Mouse (Mus musculus): ENCODE measurements around the gene Tlx1. TPM values are rescaled to one million over a fixed set of nuclear protein-coding genes. Genes with fewer than 3 reads are reported as not detected.

Tlx1 gene
- total RNA-seq (2021) (not detected), polyA plus RNA-seq (2012; rRNA removed) (not detected in 2 replicates)
- long read RNA-seq = 0 reads

DNA sequence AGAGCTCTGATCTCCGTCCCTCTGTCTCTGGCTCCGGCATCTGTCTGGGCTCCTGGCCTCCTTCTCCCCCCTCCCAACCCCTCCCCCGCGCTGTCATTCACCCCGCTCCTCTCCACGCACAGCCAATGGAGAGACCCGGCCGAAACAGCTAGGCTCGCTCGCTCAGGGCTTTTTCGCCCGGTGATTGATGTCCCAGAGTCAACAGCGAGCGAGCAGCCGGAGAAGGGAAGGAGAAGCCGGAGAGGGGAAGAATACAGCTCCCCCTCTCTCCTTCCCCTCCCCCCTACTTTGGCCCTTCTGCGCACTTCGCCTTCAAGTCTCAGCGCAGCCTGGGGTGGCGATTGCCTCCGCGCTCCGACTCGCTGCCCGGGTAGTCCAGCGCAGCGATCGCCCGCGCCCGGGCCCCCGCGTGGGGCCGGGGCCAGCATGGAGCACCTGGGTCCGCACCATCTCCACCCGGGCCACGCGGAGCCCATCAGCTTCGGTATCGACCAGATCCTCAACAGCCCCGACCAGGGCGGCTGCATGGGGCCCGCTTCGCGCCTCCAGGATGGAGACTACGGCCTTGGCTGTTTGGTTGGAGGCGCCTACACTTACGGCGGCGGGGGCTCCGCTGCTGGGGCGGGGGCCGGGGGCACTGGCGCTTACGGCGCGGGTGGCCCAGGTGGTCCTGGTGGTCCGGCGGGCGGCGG, at the start of gene Tlx1:
Tlx1 (plus strand) TSS at position 191 of the 692 bp plus-strand sequence.
- no peak for DNase-seq

DNA sequence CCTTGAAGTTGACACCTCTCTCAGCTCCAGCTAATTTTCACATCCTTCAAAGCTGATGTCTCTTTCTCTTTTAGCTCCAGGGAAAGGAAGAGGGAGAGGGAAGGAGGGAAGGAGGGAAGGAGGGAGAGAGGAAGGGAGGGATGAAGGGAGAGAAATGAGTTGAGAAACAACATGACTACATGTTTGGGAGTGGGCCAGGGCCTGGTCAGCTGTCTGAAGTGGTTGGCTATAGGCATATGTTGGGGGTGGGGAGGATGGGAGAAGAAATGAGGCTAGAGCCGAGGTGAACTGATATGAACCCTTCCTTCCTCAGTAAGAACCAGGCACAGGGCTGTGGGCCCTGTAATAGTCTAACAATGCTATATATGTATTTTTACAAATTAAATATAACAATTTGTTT, 44.9 kb upstream of the Tlx1 start:
- no peak for DNase-seq

DNA sequence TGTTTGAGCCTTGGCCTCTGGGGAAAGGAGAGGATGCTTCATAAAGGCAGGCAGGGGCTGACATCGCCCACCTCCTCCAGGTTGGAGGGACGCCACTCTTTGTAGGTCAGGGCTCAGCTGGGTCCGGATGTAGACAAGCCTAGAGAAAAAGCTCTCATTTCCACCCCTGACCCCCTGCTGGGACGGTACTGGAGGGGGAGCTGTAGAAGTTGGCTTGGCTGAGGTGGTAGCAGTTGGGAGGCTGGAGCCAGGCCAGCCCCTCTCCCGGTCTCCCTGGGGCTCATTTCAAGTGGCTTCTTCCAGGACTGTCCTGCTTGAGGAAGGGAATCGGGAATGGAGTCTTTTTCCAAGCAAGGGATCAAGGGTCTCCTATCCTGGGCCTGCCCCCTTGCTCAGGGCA, 43.8 kb upstream of the Tlx1 start:
- no peak for DNase-seq

DNA sequence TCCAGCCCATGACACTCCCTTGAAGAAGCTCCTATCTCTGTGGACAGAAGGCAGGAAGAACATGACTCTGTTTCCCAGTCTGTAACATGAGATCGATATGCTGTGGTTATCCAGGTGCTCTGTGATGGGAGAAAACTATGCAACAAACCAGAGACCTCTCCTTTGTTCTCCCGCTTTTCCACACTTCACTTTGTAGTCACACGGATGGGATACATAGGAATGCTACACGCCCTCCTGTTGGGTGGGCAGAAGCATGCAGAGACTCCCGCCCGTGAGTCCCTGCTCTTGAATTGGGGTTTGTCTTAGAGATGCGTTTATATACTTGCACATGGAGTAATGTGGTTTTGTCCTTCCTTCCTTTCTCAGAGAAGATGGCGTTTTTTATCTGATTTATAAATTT, 39.8 kb upstream of the Tlx1 start:
- DNase-seq = no peak

DNA sequence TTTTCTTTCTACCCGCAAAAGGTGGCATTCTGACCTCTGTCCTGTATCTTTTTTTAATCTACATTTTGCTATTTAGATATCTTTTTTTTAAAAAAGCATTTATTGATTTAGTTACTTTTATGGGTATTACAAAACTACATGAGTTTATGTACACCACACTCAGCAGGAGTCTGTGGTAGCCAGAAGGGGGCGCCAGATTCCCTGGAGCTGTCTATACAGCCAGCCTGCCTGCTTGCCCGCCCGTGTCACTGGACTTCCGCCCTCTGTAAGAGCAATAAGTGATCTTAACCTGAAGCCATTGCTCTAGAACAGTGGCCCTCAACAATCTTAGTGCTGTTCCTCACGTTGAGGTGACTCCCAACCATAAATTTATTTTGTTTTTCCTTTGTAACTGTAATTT, 38.0 kb upstream of the Tlx1 start:
- DNase-seq = no peak

DNA sequence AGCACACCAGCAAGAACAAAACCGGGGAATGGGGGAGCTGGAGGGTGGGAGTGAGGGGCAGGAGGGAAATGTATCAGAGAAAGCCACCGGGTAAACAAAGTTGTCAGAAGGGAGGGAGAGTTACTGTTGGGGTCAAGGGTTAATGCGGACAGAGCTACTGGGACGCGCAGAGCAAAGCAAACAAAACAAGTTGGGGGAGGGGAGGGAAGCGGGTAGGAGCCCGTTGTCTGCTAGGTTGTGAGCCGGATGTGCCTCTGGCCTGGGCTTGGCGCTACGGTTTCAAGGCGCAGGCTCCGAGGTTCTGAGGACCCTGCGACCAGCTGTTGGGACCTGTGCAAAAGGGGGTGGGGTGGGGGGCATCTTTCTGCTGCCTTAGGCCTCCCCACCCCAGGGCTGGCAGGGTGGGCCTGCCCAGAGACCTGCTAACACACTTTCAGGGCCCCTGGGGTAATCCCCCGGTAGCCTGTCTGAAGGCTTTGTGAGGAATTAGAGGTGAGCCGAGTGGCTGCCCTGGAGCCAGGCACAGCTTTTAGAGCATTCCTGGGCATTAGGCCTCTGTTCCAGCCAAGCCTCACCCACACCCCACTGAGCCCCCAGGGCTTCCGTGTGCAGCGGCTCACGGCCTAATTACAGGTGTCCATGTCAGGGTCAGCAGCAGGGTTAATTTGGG, 36.6 kb upstream of the Tlx1 start:
- DNase-seq = no peak

DNA sequence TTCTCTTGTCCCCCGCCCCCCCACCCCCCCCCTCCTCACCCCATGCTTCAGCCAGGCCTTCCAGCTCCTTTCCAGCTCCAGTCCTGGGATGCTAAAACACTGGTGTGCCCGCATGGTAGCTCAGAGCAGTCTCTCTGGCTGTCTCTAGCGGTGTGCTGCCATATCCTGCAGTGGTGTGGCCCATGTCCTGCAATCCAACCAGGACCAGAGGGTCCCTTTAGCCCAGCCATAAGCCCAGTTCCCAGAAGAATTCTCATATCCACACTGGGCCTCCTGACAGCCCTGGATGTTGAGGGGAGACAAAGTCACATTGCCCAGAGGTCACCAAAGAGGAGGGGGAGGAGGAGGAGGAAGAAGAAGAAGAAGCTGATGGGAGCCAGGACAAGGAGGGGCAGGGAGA, 35.7 kb upstream of the Tlx1 start:
- DNase-seq = no peak

DNA sequence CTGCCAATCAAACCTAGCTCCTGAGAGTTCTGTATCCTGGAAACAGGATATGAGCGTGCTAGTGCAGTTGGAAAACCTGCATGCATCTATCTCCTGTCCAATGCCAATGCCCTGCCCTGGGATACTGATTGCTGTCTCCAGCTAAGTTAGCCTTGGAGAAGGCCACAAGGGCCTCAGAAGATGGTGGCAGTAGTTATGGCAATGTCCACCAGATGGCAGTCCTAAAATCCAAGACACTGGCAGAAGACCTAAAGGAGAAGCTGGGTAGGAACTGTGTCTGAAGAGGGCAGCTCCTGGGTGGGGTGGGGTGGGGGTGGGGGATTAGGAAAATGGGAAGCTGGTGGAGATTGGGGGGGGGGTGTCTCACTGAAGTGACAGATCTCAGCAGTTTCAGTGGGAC, 33.7 kb upstream of the Tlx1 start:
- peak; percentile 45 for DNase-seq

DNA sequence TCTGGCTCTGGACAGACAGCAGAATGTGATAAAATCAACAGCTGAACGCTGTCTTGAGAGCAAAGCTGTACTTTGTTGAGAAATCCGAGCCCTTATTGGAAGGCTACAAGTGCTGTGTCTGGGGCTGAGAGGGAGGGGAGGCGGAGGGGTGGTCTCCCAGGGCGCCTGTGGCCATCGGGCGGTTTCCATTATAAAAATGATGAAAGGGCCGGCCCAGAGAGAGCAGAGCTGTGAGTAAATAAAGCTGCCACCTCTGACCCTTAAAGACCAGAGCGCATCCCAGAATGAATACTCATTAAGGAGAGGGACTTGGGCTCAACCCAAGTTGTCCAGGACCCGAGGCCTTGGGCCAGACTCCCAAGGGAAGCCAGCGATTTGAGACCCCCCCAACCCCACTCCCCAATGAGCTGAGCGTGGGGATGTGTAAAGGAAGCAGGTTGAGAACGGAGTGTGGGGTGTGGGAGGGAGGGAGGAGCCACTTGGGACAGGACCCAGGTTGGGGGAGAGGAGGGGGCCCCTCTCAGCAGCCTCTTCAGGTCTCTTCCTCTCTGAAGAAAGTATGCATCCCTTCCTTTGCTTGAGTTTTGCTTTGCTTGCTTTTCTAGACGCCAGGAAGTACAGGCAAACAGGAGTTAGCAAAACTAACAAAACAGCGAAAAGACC, 18.4 kb upstream of the Tlx1 start:
- no peak for DNase-seq

DNA sequence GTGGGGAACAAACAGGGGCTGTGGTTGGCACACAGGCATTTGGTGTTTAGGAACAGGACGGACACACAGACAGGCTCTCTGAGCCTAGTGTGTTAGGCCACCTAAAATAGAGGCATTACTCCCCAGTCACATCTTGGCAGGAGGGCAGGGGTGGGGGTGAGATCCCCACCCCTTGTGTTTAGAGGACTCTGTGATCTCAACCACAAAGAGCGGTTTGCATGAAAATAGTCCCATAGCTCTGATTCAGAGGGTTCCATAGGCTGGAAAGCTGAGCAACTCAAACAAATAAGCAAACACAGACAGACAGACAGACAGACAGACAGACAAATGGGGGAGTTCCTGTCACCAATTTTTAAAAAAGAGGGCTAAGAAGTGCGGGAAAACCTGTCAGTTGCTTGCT, 7.9 kb upstream of the Tlx1 start:
- no peak for DNase-seq

DNA sequence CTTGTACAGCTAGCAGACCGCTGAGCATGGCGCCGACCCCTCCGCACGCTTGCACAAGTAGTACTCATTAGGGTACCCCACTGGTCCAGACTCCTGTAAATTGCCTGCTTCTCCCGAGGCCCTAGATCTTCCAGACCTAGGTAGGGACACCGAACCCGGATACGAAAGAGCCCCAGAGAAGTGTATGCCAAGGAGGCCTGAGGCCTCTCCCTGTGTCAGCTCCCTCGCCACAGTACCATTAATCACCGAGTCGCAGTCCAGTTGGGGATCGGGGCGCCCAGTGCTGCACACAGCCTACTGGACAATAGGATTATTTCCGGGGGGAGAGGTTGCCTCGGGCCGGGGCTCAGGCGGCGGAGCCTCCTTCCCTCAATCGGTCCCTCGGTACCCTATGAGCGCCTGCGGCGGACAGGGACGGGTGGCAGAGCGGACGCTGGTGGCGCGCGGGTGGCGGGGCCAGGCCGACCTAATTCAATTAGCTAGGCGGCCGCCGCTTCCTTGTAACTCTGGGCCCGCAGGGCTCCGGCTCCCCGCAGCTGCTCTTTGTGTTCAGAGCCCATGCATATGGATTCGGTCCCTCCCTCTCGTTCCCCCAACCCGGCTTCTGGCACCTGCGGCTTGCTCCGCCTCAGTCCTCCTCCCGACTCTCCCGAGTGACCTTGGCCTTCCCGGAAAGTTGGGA, 7.1 kb upstream of the Tlx1 start:
- DNase-seq = peak; percentile 19

DNA sequence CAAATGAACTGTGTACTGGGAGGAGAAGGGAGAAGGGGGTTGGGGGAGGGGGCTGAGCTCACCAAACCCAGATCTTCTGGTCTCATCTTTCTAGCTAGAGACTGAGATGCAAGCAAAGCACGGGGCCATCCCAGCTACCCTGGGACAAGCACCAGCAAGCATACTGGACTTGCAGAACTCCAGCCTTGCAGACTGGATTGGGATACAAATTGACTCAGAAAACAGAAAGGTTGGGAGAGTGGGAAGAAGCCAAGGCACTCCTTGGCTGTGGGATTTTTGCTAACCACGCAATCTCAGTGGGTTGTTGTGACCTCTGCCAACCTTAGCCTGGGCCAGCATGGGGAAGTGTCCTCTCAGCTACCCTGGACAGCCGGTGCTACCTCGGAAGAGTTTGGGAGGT, 3.4 kb upstream of the Tlx1 start:
- DNase-seq = no peak

DNA sequence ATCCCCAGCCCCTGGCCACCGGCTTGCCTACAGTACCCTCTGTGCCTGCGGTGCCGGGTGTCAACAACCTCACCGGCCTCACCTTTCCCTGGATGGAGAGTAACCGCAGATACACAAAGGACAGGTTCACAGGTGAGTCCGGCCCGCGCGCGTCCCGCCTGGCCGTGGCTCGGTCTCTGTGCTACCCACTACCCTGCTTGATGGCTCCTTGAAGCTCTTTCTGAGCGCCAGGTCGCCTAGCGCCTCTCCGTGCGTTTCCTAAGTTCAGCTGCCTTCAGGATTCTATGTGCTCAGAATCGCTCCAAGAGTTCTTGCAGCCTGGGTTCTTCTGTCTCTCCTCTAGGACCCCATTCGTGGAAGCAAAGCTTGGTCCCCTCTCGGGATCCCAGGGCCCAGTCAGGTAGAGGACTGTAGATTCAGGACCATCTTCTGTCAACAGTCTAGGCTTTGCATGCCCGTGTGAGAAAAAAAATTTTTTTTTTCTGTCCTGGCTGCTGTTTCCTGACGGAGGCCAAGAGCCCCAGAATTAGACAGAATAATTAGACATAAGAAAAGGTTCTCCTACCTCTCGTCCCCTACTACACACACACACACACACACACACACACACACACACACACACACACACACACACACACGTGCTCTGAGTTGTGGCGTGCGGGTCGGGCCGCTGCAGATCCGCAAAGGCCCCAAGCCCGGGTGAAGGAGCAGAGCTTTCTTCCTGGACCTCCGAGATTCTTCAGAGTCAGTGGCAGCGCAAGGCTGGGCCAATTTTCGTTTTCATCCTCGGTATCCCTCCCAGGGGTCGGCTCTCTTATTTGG, 1.1 kb downstream of the Tlx1 start:
- no peak for DNase-seq

DNA sequence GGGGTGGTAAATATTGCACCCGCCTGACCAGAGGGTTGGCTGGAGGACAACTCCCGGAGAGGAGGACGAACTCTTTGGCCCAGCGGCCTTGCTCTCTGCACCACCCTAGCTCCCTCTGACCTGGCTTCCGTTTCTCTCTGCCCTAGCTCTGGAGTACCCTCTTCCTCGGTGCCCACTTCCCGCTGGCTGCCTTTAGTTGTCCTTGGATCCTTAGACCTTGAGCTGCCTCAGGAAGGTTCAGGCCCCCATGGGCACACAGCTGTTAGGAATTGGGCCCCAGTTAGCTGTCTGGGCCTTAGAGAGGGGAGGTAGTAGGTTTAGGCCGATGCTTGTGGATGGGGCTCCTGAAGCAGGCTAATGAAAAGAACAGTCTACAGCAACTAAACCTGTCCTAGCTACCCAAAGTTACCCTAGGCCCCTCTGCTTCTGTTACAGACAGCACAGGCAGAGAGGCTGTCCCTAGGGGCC, 1.7 kb downstream of the Tlx1 start:
- DNase-seq = no peak

DNA sequence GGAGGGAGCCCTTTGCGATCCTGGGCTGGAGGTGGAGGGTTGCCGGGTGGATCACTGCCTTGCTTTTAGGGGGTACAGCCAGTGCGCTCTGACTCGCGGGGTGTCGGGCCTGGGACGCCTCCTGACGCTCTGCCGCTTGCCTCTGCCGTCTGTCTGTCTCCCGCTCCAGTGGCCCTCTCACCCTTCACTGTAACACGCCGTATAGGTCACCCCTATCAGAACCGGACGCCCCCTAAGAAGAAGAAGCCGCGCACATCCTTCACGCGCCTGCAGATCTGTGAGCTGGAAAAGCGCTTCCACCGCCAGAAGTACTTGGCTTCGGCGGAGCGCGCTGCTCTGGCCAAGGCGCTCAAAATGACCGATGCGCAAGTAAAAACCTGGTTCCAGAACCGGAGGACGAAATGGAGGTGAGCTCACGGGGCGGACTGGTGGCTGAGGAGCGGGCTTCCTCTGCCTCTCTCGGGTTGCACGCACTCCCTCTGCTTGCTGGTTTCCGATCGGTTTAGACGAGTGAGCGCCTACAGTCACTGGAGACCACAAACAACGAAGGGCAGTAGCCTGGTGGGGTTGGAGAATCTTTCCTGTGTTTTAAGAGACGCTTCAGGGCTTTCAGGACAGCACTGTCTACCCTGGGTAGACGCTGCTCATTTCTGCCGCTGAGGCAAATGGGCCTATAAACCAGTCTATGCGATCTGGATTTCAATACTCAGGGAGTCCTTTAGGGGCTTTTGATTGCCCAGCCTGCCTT, 3.0 kb downstream of the Tlx1 start:
- DNase-seq = no peak

DNA sequence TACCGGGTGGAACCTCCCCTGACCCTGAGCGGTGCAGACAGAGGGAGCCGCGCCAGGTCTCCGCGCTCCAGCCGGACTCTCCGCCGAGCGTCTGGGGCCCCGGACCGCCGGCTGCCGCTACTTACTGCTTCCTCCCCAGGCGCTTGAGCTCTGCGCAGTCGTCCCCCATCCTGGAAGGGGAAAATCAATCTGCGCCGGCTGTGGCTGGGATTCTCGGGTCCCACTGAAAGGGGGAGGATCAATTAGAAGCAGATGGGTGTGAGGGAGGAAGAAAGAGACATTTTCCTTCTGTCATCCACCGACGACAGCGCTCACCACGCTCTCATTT, 3.5 kb downstream of the Tlx1 start:
- no peak for DNase-seq

DNA sequence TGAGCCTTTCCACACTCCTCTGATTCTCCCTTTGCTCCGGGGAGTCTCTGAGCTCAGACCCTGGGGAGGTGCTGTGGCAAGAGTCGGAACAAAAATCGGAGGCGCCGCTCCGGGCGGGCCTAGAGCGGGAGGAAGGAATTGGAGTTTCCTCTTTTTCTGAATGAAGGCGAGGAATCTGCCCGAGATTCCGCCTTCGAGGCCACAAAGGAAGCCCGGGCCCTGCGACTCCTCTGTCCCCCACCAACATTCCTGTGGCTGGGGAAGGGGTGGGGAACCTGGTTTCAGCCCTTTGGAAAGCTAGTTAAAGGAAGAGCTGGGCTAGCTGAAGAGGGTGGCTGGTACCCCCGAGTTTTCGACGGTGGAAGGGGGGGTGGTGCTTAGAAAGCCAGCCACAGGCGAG, 4.0 kb downstream of the Tlx1 start:
- no peak for DNase-seq

DNA sequence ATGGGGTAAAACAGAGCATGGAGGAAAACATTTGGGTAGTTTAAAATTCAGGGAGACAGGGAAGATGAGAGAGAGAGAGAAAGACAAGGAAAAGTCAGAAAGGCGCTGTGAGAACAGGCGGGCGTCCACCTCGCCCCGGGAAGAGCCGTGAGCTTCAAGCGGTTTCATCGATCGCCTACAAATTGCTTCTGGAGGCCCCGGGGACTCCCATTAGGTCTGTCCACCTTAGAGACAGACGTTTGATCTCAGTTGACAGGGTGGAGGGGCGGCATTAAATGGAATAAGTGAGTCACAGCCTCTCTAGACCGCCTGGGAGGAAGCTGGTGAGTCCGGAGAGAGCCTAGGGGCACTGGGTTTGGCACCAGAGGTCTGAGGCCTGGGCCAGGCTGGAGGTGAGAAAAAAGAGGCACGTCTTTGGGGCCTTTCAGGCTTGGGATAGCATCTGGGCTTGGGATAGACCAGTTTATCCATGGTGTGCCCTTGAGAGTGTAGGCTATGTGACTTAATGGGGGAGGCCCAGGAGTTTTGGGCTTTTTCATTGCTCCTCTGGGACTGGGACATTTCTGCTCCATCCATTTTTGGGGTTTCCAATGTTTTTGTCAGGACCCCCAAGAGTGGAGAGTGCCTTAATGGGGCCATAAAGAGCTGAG, 4.8 kb downstream of the Tlx1 start:
- no peak for DNase-seq

DNA sequence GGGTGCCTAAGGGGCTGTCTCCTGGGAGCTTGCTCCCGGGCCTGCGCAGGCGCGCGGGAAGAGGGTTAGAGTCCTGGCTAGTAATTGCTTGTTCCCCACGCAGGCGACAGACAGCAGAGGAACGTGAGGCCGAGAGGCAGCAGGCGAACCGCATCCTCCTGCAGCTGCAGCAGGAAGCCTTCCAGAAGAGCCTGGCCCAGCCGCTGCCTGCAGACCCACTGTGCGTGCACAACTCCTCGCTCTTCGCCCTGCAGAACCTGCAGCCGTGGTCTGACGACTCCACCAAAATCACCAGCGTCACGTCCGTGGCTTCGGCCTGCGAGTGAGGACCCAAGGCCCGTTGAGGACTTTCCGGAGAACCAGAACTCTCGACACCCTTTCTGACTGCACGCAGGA, 5.3 kb downstream of the Tlx1 start:
- DNase-seq = no peak

DNA sequence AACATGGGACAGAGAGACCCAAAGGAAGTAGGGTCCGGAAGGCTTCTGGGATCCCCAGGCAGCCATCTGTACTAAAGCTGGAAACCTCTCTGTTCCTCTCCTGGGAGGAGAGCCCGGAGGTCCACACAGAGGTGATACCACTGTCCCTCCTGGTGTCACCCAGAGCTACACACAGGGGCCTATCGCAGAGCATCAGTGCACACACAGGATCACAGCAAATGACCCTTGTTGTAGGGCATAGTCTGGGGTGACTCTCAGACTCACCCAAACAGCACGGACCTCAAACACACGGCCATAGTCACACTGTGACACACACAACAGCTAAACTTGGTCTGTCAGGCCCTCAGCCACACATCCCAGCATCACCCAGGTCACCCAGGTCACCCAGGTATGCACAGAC, 5.9 kb downstream of the Tlx1 start:
- no peak for DNase-seq

DNA sequence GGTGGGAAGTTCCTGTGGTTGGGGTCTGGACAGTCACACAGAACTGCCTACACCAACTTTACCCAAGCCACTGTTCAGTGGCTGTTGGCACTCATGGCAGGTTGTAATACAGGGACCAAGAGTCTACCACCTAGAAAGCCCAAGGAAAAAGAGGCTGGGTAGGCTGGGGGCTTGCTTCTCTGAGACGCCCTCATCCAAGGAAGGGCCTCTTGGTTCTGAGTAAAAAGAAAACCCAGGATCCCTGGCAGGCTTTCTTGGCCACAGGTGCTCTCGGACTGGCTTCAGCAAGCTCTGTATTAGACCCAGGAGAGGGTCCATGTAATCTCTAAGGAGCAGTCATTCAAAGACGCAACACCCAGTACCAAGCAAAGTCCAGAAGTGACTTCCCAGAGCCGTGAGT, 7.7 kb downstream of the Tlx1 start:
- no peak for DNase-seq
